ENCODE assay signal across 9 mouse cellular contexts in the genomic region with DNA sequence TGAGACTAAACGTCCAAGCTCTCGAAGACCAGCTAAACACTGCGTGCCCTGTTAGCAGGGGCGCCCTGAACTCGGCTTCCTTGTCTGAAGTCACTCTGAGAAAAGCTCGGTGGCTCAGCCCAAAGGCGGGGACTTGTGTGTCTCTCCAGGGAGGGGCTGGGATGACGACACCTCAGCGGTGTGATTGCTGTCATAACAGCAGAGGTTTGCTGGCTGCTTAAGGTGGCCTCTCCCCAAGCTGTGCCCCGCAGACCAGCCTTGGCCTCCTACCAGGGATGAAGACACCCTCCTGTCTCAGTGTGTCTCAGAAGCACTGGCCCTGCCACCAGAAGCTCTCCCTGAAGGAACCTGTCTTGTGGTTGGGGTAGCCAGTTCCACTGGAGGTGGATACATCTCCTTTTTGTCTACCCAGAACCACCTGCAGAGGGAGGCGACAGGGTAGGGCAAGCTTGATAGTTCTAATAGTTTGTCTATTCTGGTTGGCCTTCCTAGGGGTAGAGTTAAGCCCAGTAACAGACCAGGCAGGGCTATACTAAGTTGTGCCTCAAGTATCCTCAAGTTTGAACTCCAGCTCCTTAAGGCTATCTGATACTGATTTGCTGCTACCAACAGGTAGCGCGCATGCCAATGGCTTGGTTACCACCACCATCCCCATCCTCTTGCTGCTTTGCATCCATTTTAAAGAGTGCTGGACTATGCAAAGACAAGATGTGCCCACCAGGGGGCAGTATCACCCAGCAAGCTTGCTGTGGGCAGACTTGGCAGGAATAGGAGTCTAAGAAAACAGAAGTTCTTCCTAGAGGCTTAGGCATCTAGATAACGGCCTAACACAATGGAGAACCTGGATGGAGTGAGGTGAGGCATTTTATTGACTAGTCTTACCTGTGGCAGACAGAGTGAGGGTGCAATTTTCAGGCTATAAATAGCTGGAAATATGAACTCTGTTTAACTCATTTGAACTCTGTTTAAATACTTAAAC.
DNase-seq lines count a peak whose midpoint lies in the region; ATAC-seq and TF ChIP-seq lines count a peak whose summit lies in the region.
"Had no signal": no experiment of that assay in that cellular context is flagged by ENCODE, and none has a peak within 500 bp of the region (broad histone marks: within the 10 kb centered on the region; RNA-seq: fewer than 3 reads in every experiment).

No protein-coding gene starts in this region.

- peak; percentile 50; the same call in 1 of the 2 replicates for ATAC-seq in kidney, postnatal 0 days (replicated peaks; ENCODE audit: low FRiP score, low read depth)
- no peak for ATAC-seq in liver, embryonic 13.5 days (ENCODE audit: low read depth)

- H3K36me3 ChIP-seq in kidney, postnatal 0 days (ENCODE audit: insufficient read depth, low read length): 0 out of 2 replicates have a peak, but pooled peaks cover 7% of the 10 kb centered on the region
- no peaks in the 10 kb centered on the region; the same call in 1 of the 2 replicates for H3K36me3 ChIP-seq in liver, embryonic 13.5 days

- no peak overlapping the region for H3K4me3 ChIP-seq in kidney, postnatal 0 days (replicated peaks; ENCODE audit: low read depth, low read length)
- no peak overlapping the region for H3K4me3 ChIP-seq in liver, embryonic 13.5 days (replicated peaks)

- H3K27me3 ChIP-seq in kidney, postnatal 0 days (ENCODE audit: insufficient read depth, low read length): no peaks in the 10 kb centered on the region
- no peaks in the 10 kb centered on the region for H3K27me3 ChIP-seq in liver, embryonic 13.5 days

- intact Hi-C loops in gastrocnemius, postnatal 36 days (cut with DNase I): loop anchor here (2.0 to 5.0 kb wide), 2 partner anchors 116 to 160 kb away; a partner anchor contains a TSS

- H3K4me2 ChIP-seq in kidney, postnatal 0 days (ENCODE audit: low read length): no peak overlapping the region
- H3K4me2 ChIP-seq in liver, embryonic 13.5 days: no peak overlapping the region

- H3K27ac ChIP-seq in kidney, postnatal 0 days: no peak overlapping the region
- no peak overlapping the region for H3K27ac ChIP-seq in liver, embryonic 13.5 days
- H3K27ac ChIP-seq: macrophage had no signal

- DNase-seq in CD4-positive, CD25-positive, alpha-beta regulatory T cell, adult 2 months (ENCODE audit: low read depth, low spot score): peak; percentile 88
- peak; percentile 90 for DNase-seq in ZHBTc4 (ENCODE audit: low read depth, low spot score)
- DNase-seq in cerebellum, postnatal 4 days (ENCODE audit: low spot score in 2 of 2): peak; percentile 57 to 71
- peak; percentile 59 to 65 for DNase-seq in gastrocnemius, postnatal 36 days
- peak; percentile 81 for DNase-seq in kidney, postnatal 0 days (ENCODE audit: low spot score)
- DNase-seq in liver, embryonic 13.5 days: peak; percentile 41
- peak; percentile 67 to 78 for DNase-seq in right cerebral cortex, postnatal 10 days (ENCODE audit: low spot score in 2 of 2)
- DNase-seq in urinary bladder, postnatal 14 days (ENCODE audit: low spot score): peak; percentile 69

- TF ChIP-seq CTCF in kidney, postnatal 0 days (IDR thresholded peaks at IDR 0.05; ENCODE audit: low read depth): peak; percentile 93

- no peaks in the 10 kb centered on the region for H3K9me3 ChIP-seq in kidney, postnatal 0 days (replicated peaks; ENCODE audit: low read length)
- H3K9me3 ChIP-seq in liver, embryonic 13.5 days (replicated peaks): no peaks in the 10 kb centered on the region

- whole genome bisulfite sequencing in kidney, postnatal 0 days: 71% methylated on average over 14 of the region's 14 CpGs
- 69% methylated on average over 14 of the region's 14 CpGs for WGBS in liver, embryonic 13.5 days (ENCODE audit: insufficient replicate concordance)

- H3K9ac ChIP-seq in kidney, postnatal 0 days (ENCODE audit: low read depth, low read length): no peak overlapping the region
- H3K9ac ChIP-seq in liver, embryonic 13.5 days: no peak overlapping the region

- H3K4me1 ChIP-seq in kidney, postnatal 0 days (replicated peaks; ENCODE audit: insufficient read depth, low read length): no peaks in the 10 kb centered on the region
- H3K4me1 ChIP-seq in liver, embryonic 13.5 days (replicated peaks): no peaks in the 10 kb centered on the region
